Mouse (Mus musculus) adrenal gland, postnatal 10 days (tissue): ENCODE data around the gene Ago1. TPM values are rescaled to one million over a fixed set of nuclear protein-coding genes. Genes with fewer than 3 reads are reported as not detected.

ENCODE experiments used
- DNase-seq: peaks from one replicate; pipeline ENCODE4 v3.0.0; 2021; ENCODE audit warnings: mixed read lengths
- total RNA-seq, 2 experiments: library from RNA; stranded (reverse); gene quantifications; 2 replicates each; pipeline ENCODE4 v1.2.3; 2021

The Ago1 gene
- total RNA-seq, 2 experiments from 2014 or later = 27.1 to 34.1 TPM

- no peak for DNase-seq
Measured at GRCm38 (mm10) chr4:126473031-126473430, 4.6 kb upstream of the Ago1 start.

GRCm38 (mm10) chr4:126469334-126469733, 951 bp upstream of the Ago1 start:
- DNase-seq = no peak

- no peak for DNase-seq
Measured at GRCm38 (mm10) chr4:126468925-126469324, 542 bp upstream of the Ago1 start.

GRCm38 (mm10) chr4:126467721-126468284, 580 bp downstream of the Ago1 start:
- peak; percentile 77 for DNase-seq

GRCm38 (mm10) chr4:126466251-126466750, 2.1 kb downstream of the Ago1 start:
- no peak for DNase-seq

- peak; percentile 28 for DNase-seq
Measured at GRCm38 (mm10) chr4:126465843-126466242, 2.5 kb downstream of the Ago1 start.

GRCm38 (mm10) chr4:126464892-126465235, 3.5 kb downstream of the Ago1 start:
- DNase-seq = no peak

GRCm38 (mm10) chr4:126464189-126464891, 4.0 kb downstream of the Ago1 start:
- DNase-seq = no peak

- DNase-seq = no peak
Measured at GRCm38 (mm10) chr4:126455441-126455840, 12.9 kb downstream of the Ago1 start.

- DNase-seq = no peak
Measured at GRCm38 (mm10) chr4:126454547-126455254, 13.7 kb downstream of the Ago1 start.

- no peak for DNase-seq
Measured at GRCm38 (mm10) chr4:126450268-126450667, 18.1 kb downstream of the Ago1 start.

GRCm38 (mm10) chr4:126447126-126447525, 21.3 kb downstream of the Ago1 start:
- no peak for DNase-seq

GRCm38 (mm10) chr4:126444528-126444927, 23.9 kb downstream of the Ago1 start:
- DNase-seq = no peak

- no peak for DNase-seq
Measured at GRCm38 (mm10) chr4:126438261-126438660, 30.1 kb downstream of the Ago1 start.

GRCm38 (mm10) chr4:126436268-126436667, 32.1 kb downstream of the Ago1 start:
- no peak for DNase-seq

GRCm38 (mm10) chr4:126434094-126434493, 34.3 kb downstream of the Ago1 start:
- no peak for DNase-seq

- no peak for DNase-seq
Measured at GRCm38 (mm10) chr4:126433175-126433574, 35.2 kb downstream of the Ago1 start.

- DNase-seq = no peak
Measured at GRCm38 (mm10) chr4:126431746-126432145, 36.6 kb downstream of the Ago1 start.

- peak; percentile 98 for DNase-seq
Measured at GRCm38 (mm10) chr4:126429347-126430079, 38.9 kb downstream of the Ago1 start, which contains the start of gene Ago3. Gene Ago3, minus strand, starts transcription at chr4:126429556.

GRCm38 (mm10) chr4:126428682-126429346, 39.6 kb downstream of the Ago1 start:
- DNase-seq = peak; percentile 13

GRCm38 (mm10) chr4:126423866-126424265, 44.5 kb downstream of the Ago1 start:
- no peak for DNase-seq

- no peak for DNase-seq
Measured at GRCm38 (mm10) chr4:126415707-126416106, 52.7 kb downstream of the Ago1 start.
